8 mouse cellular contexts compared by ENCODE assay signal in genomic region chr4:138282834-138283233, GRCm38 (mm10). TPM values are rescaled to one million over a fixed set of nuclear protein-coding genes. Genes with fewer than 3 reads are reported as not detected.
DNase-seq lines count a peak whose midpoint lies in the region; ATAC-seq and TF ChIP-seq lines count a peak whose summit lies in the region.

No protein-coding gene starts in this region.

- H3K36me3 ChIP-seq in CH12.LX (replicated peaks in 1 of 2; ENCODE audit: control insufficient read depth in 1 of 2, insufficient read depth in 1 of 2, low read length in 1 of 2), result no peaks in the 10 kb centered on the region
- no peaks in the 10 kb centered on the region for H3K36me3 ChIP-seq in liver, postnatal 0 days (replicated peaks; ENCODE audit: insufficient read depth, low read length)
- H3K36me3 ChIP-seq in neural tube, embryonic 15.5 days, result no peaks in the 10 kb centered on the region

- WGBS in liver, postnatal 0 days (ENCODE audit: insufficient replicate concordance), result 18% methylated on average over 4 of the region's 4 CpGs
- WGBS in neural tube, embryonic 15.5 days, result 25% methylated on average over 4 of the region's 4 CpGs

- no peak overlapping the region for H3K4me2 ChIP-seq in CH12.LX (ENCODE audit: insufficient read depth, low read depth, poor library complexity, severe bottlenecking)
- H3K4me2 ChIP-seq in liver, postnatal 0 days (ENCODE audit: low read depth, low read length), result no peak overlapping the region
- no peak overlapping the region for H3K4me2 ChIP-seq in neural tube, embryonic 15.5 days

- ATAC-seq in liver, postnatal 0 days, result peak; percentile 91
- peak; percentile 58; the same call in 1 of the 2 replicates for ATAC-seq in neural tube, embryonic 15.5 days (ENCODE audit: low FRiP score)

- H3K27ac ChIP-seq in CH12.LX (ENCODE audit: insufficient read depth, low read depth), result no peak overlapping the region
- H3K27ac ChIP-seq in liver, postnatal 0 days (ENCODE audit: low read depth), result no peak overlapping the region
- no peak overlapping the region for H3K27ac ChIP-seq in neural tube, embryonic 15.5 days (replicated peaks)

- H3K4me1 ChIP-seq in CH12.LX (ENCODE audit: control insufficient read depth in 1 of 2, insufficient read depth in 2 of 2), result peaks cover 0 to 17% of the 10 kb centered on the region in 2 experiments; a peak in 2 of 4 replicates
- H3K4me1 ChIP-seq in liver, postnatal 0 days (ENCODE audit: insufficient read depth), result no peaks in the 10 kb centered on the region
- peaks cover 4% of the 10 kb centered on the region; the same call in 1 of the 2 replicates for H3K4me1 ChIP-seq in neural tube, embryonic 15.5 days

- no peaks in the 10 kb centered on the region for H3K79me2 ChIP-seq in CH12.LX (replicated peaks; ENCODE audit: control insufficient read depth, extremely low read depth, insufficient read depth, poor library complexity, severe bottlenecking)

- H3K9me3 ChIP-seq in CH12.LX (replicated peaks; ENCODE audit: low read length), result peaks cover 6% of the 10 kb centered on the region
- H3K9me3 ChIP-seq in liver, postnatal 0 days (ENCODE audit: low read length), result no peaks in the 10 kb centered on the region
- no peaks in the 10 kb centered on the region for H3K9me3 ChIP-seq in neural tube, embryonic 15.5 days (replicated peaks)

- TF ChIP-seq EP300 in CH12.LX (IDR thresholded peaks at IDR 0.05; ENCODE audit: low read length), result no peak
- no peak for TF ChIP-seq EP300 in liver, postnatal 0 days (IDR thresholded peaks at IDR 0.05; ENCODE audit: low read depth)

- peak; percentile 95 for DNase-seq in CH12.LX (ENCODE audit: extremely low read depth)
- peak; percentile 67 for DNase-seq in adrenal gland, adult 2 months
- peak; percentile 82 for DNase-seq in embryo, embryonic 11 days
- peak; percentile 67 for DNase-seq in heart, adult 8-10 months (ENCODE audit: low spot score)
- DNase-seq in kidney, postnatal 36 days, result peak; percentile 62 to 68
- DNase-seq in liver, postnatal 0 days, result peak; percentile 78
- DNase-seq in thymus, postnatal 14 days, result peak; percentile 79

- in situ Hi-C loops in CH12.LX (cut with MboI; ENCODE audit: low pct_ligation_motif_present, low pct_unique_long_range_greater_than_20kb, low sequenced_read_pairs), result no loop called here

- no peak overlapping the region for H3K4me3 ChIP-seq in CH12.LX (replicated peaks in 1 of 3; ENCODE audit: low read depth in 2 of 3, low read length in 2 of 3, poor library complexity in 1 of 3)
- H3K4me3 ChIP-seq in liver, postnatal 0 days (ENCODE audit: low read depth, low read length), result no peak overlapping the region
- H3K4me3 ChIP-seq in neural tube, embryonic 15.5 days (replicated peaks), result no peak overlapping the region

- peak; percentile 100 for TF ChIP-seq CTCF in CH12.LX (conservative IDR thresholded peaks at IDR 0.05 in 1 of 2, IDR thresholded peaks at IDR 0.05 in 1 of 2; ENCODE audit: low read depth in 2 of 2, low read length in 2 of 2)
- peak; percentile 100 for TF ChIP-seq CTCF in liver, postnatal 0 days (IDR thresholded peaks at IDR 0.05; ENCODE audit: low read depth)

- dilution Hi-C loops in CH12.LX (cut with MboI; ENCODE audit: extremely low pct_ligation_motif_present, extremely low pct_unique_long_range_greater_than_20kb, low sequenced_read_pairs), result no loop called here

- no peak overlapping the region for H3K9ac ChIP-seq in CH12.LX (ENCODE audit: insufficient read depth, low read depth)
- no peak overlapping the region for H3K9ac ChIP-seq in liver, postnatal 0 days (replicated peaks)
- H3K9ac ChIP-seq in neural tube, embryonic 15.5 days (replicated peaks), result no peak overlapping the region

- peaks cover 20% of the 10 kb centered on the region for H3K27me3 ChIP-seq in CH12.LX (replicated peaks)
- H3K27me3 ChIP-seq in liver, postnatal 0 days (ENCODE audit: insufficient read depth, low read length), result no peaks in the 10 kb centered on the region
- H3K27me3 ChIP-seq in neural tube, embryonic 15.5 days (replicated peaks), result no peaks in the 10 kb centered on the region

- no peak for TF ChIP-seq POLR2A in CH12.LX (IDR thresholded peaks at IDR 0.05; ENCODE audit: low read depth, low read length)

- TF ChIP-seq RAD21 in CH12.LX (IDR thresholded peaks at IDR 0.05; ENCODE audit: low read depth, low read length), result peak; percentile 70

TF ChIP-seq in CH12.LX, 34 proteins besides CTCF, POLR2A, EP300 and RAD21 (continues in another document):
- TF ChIP-seq UBTF (IDR thresholded peaks at IDR 0.05; ENCODE audit: low read depth, low read length), result no peak
- TF ChIP-seq HCFC1 (IDR thresholded peaks at IDR 0.05; ENCODE audit: low read depth, low read length), result peak; percentile 40; the same call in 1 of the 2 replicates
- no peak for TF ChIP-seq USF1 (IDR thresholded peaks at IDR 0.05; ENCODE audit: low read depth, low read length)
- 0 out of 2 replicates have a peak, but pooled peaks have one; percentile 66 for TF ChIP-seq JUND (conservative IDR thresholded peaks at IDR 0.05; ENCODE audit: low read depth, low read length)
- peak; percentile 54 for TF ChIP-seq ZKSCAN1 (IDR thresholded peaks at IDR 0.05; ENCODE audit: borderline replicate concordance, low read depth, low read length)
- no peak for TF ChIP-seq RCOR1 (conservative IDR thresholded peaks at IDR 0.05; ENCODE audit: low read depth, low read length)
- peak; percentile 13; the same call in 1 of the 2 replicates for TF ChIP-seq MEF2A (IDR thresholded peaks at IDR 0.05; ENCODE audit: borderline replicate concordance, low read depth, low read length)
- TF ChIP-seq ETS1 (conservative IDR thresholded peaks at IDR 0.05; ENCODE audit: low read depth, low read length), result no peak
- TF ChIP-seq IRF4 (IDR thresholded peaks at IDR 0.05; ENCODE audit: low read depth, low read length), result no peak
- TF ChIP-seq POLR2AphosphoS2 (IDR thresholded peaks at IDR 0.05; ENCODE audit: low read depth, low read length), result no peak
- TF ChIP-seq SMC3 (IDR thresholded peaks at IDR 0.05; ENCODE audit: low read depth, low read length), result peak; percentile 95
- no peak for TF ChIP-seq MXI1 (IDR thresholded peaks at IDR 0.05; ENCODE audit: low read depth, low read length)
- no peak for TF ChIP-seq PAX5 (IDR thresholded peaks at IDR 0.05; ENCODE audit: low read length)
- TF ChIP-seq NELFE (IDR thresholded peaks at IDR 0.05; ENCODE audit: low read depth, low read length), result peak; percentile 95; the same call in 1 of the 2 replicates
- no peak for TF ChIP-seq E2F4 (IDR thresholded peaks at IDR 0.05; ENCODE audit: insufficient replicate concordance, low read depth, low read length)
- peak; percentile 42; the same call in 1 of the 2 replicates for TF ChIP-seq ZNF384 (IDR thresholded peaks at IDR 0.05; ENCODE audit: low read depth, low read length)
- TF ChIP-seq MAX (IDR thresholded peaks at IDR 0.05; ENCODE audit: low read length), result 0 out of 2 replicates have a peak, but pooled peaks have one; percentile 19
- no peak for TF ChIP-seq MAZ (IDR thresholded peaks at IDR 0.05; ENCODE audit: low read depth, low read length)
- no peak for TF ChIP-seq ZMIZ1 (IDR thresholded peaks at IDR 0.05; ENCODE audit: low read depth, low read length)
- TF ChIP-seq ZC3H11A (IDR thresholded peaks at IDR 0.05; ENCODE audit: low read depth, low read length), result peak; percentile 26; the same call in 1 of the 2 replicates
- TF ChIP-seq MAFK (IDR thresholded peaks at IDR 0.05; ENCODE audit: insufficient replicate concordance, low read length), result no peak
- no peak for TF ChIP-seq TCF12 (IDR thresholded peaks at IDR 0.05; ENCODE audit: low read depth, low read length)
- TF ChIP-seq TBP (conservative IDR thresholded peaks at IDR 0.05; ENCODE audit: low read depth, low read length), result no peak
- TF ChIP-seq SIN3A (IDR thresholded peaks at IDR 0.05; ENCODE audit: low read length), result no peak

RNA-seq across cellular contexts. Expression of gene Ddost, which starts 21.7 kb away (rescaled TPM):
- total RNA-seq in CH12.LX (2012; rRNA removed) (163 and 184 TPM in 2 replicates), CH12.LX (2014; rRNA removed) (153 and 164 TPM in 2 replicates)
- polyA plus RNA-seq in CH12.LX (2012; ENCODE audit: insufficient read length, low read depth), result 174 and 186 TPM in 2 replicates
- total RNA-seq in adrenal gland, adult 2 months (2021), result 100 to 1,000 TPM; 116 to 131 TPM
- polyA plus RNA-seq in adrenal gland, adult 2 months (2012; rRNA removed), result 320 and 326 TPM in 2 replicates
- total RNA-seq in heart, adult 8-10 months (2022), result 10 to 100 TPM; 63.3 to 65.5 (median 64.3) TPM
- 102 and 111 TPM in 2 replicates for polyA plus RNA-seq in liver, postnatal 0 days (2015; fragmentation: Nextera tagmentation; extraction: Ambion mirVana)
- 217 and 246 TPM in 2 replicates for polyA plus RNA-seq in neural tube, embryonic 15.5 days (2015; fragmentation: Nextera tagmentation; extraction: Ambion mirVana)

RNA-seq across cellular contexts. Expression of gene Kif17, which starts 32.6 kb away (rescaled TPM):
- total RNA-seq in CH12.LX (2012; rRNA removed) (0.08 and 0.17 TPM in 2 replicates), CH12.LX (2014; rRNA removed) (0.55 and 0.59 TPM in 2 replicates)
- 1.5 and 1.8 TPM in 2 replicates for polyA plus RNA-seq in CH12.LX (2012; ENCODE audit: insufficient read length, low read depth)
- 1 to 10 TPM; 2.7 to 2.8 TPM for total RNA-seq in adrenal gland, adult 2 months (2021)
- 4.0 and 4.3 TPM in 2 replicates for polyA plus RNA-seq in adrenal gland, adult 2 months (2012; rRNA removed)
- total RNA-seq in heart, adult 8-10 months (2022), result under 1 TPM in 3 of 4 experiments, not detected in 1; 0.11 to 0.22 (median 0.14) TPM
- 0.07 and 0.08 TPM in 2 replicates for polyA plus RNA-seq in liver, postnatal 0 days (2015; fragmentation: Nextera tagmentation; extraction: Ambion mirVana)
- 5.0 and 5.2 TPM in 2 replicates for polyA plus RNA-seq in neural tube, embryonic 15.5 days (2015; fragmentation: Nextera tagmentation; extraction: Ambion mirVana)

RNA-seq across cellular contexts. Expression of gene Sh2d5, which starts 32.6 kb away (rescaled TPM):
- total RNA-seq in CH12.LX (2012; rRNA removed) (0.68 and 1.1 TPM in 2 replicates), CH12.LX (2014; rRNA removed) (0.24 and 0.28 TPM in 2 replicates)
- 0.57 and 0.83 TPM in 2 replicates for polyA plus RNA-seq in CH12.LX (2012; ENCODE audit: insufficient read length, low read depth)
- 1 to 10 TPM; 1.8 to 2.0 TPM for total RNA-seq in adrenal gland, adult 2 months (2021)
- polyA plus RNA-seq in adrenal gland, adult 2 months (2012; rRNA removed), result 3.4 and 3.7 TPM in 2 replicates
- under 1 TPM in 1 of 4 experiments, not detected in 3; 0.50 TPM for total RNA-seq in heart, adult 8-10 months (2022)
- polyA plus RNA-seq in liver, postnatal 0 days (2015; fragmentation: Nextera tagmentation; extraction: Ambion mirVana), result 0.40 and 0.51 TPM in 2 replicates
- polyA plus RNA-seq in neural tube, embryonic 15.5 days (2015; fragmentation: Nextera tagmentation; extraction: Ambion mirVana), result 17.0 and 19.9 TPM in 2 replicates

RNA-seq across cellular contexts. Expression of gene Pink1, which starts 43.3 kb away (rescaled TPM):
- total RNA-seq in CH12.LX (2012; rRNA removed) (7.9 and 10.8 TPM in 2 replicates), CH12.LX (2014; rRNA removed) (7.0 and 7.1 TPM in 2 replicates)
- polyA plus RNA-seq in CH12.LX (2012; ENCODE audit: insufficient read length, low read depth), result 5.5 and 7.2 TPM in 2 replicates
- total RNA-seq in adrenal gland, adult 2 months (2021), result 100 to 1,000 TPM; 145 to 180 TPM
- polyA plus RNA-seq in adrenal gland, adult 2 months (2012; rRNA removed), result 371 and 378 TPM in 2 replicates
- total RNA-seq in heart, adult 8-10 months (2022), result 100 to 1,000 TPM; 791 to 970 (median 864) TPM
- polyA plus RNA-seq in liver, postnatal 0 days (2015; fragmentation: Nextera tagmentation; extraction: Ambion mirVana), result 52.5 and 69.5 TPM in 2 replicates
- 87.9 and 103 TPM in 2 replicates for polyA plus RNA-seq in neural tube, embryonic 15.5 days (2015; fragmentation: Nextera tagmentation; extraction: Ambion mirVana)
